Mouse (Mus musculus): ENCODE data around the gene Zcchc2.

Zcchc2 gene

GRCm38 (mm10) chr1:105988903-105989639, 1.1 kb upstream of the Zcchc2 start:
- no peak for DNase-seq (ENCODE audit: low spot score)

- no peak for DNase-seq (ENCODE audit: low spot score)
Measured at GRCm38 (mm10) chr1:105989640-105989984, 594 bp upstream of the Zcchc2 start.

- DNase-seq (ENCODE audit: low spot score): peak; percentile 54
Measured at GRCm38 (mm10) chr1:105990911-105991761, 930 bp downstream of the Zcchc2 start.

- no peak for DNase-seq (ENCODE audit: low spot score)
Measured at GRCm38 (mm10) chr1:105991931-105992837, 2.0 kb downstream of the Zcchc2 start.

GRCm38 (mm10) chr1:105993196-105993595, 3.0 kb downstream of the Zcchc2 start:
- no peak for DNase-seq (ENCODE audit: low spot score)

GRCm38 (mm10) chr1:105993601-105994209, 3.5 kb downstream of the Zcchc2 start:
- DNase-seq (ENCODE audit: low spot score): peak; percentile 80

- no peak for DNase-seq (ENCODE audit: low spot score)
Measured at GRCm38 (mm10) chr1:105995966-105996365, 5.8 kb downstream of the Zcchc2 start.

- DNase-seq (ENCODE audit: low spot score): no peak
Measured at GRCm38 (mm10) chr1:105997282-105997681, 7.1 kb downstream of the Zcchc2 start.

- DNase-seq (ENCODE audit: low spot score): no peak
Measured at GRCm38 (mm10) chr1:105999802-106000201, 9.6 kb downstream of the Zcchc2 start.

GRCm38 (mm10) chr1:106007581-106007980, 17.4 kb downstream of the Zcchc2 start:
- DNase-seq (ENCODE audit: low spot score): no peak

- DNase-seq (ENCODE audit: low spot score): no peak
Measured at GRCm38 (mm10) chr1:106011097-106011496, 20.9 kb downstream of the Zcchc2 start.

GRCm38 (mm10) chr1:106013759-106014158, 23.6 kb downstream of the Zcchc2 start:
- no peak for DNase-seq (ENCODE audit: low spot score)

GRCm38 (mm10) chr1:106016262-106016661, 26.1 kb downstream of the Zcchc2 start:
- no peak for DNase-seq (ENCODE audit: low spot score)

GRCm38 (mm10) chr1:106019854-106020253, 29.6 kb downstream of the Zcchc2 start:
- no peak for DNase-seq (ENCODE audit: low spot score)

- DNase-seq (ENCODE audit: low spot score): no peak
Measured at GRCm38 (mm10) chr1:106022998-106023397, 32.8 kb downstream of the Zcchc2 start.

GRCm38 (mm10) chr1:106024254-106024653, 34.0 kb downstream of the Zcchc2 start:
- DNase-seq (ENCODE audit: low spot score): no peak

GRCm38 (mm10) chr1:106024778-106025177, 34.6 kb downstream of the Zcchc2 start:
- no peak for DNase-seq (ENCODE audit: low spot score)

GRCm38 (mm10) chr1:106029769-106030168, 39.6 kb downstream of the Zcchc2 start:
- no peak for DNase-seq (ENCODE audit: low spot score)

GRCm38 (mm10) chr1:106030331-106030730, 40.1 kb downstream of the Zcchc2 start:
- DNase-seq (ENCODE audit: low spot score): no peak

GRCm38 (mm10) chr1:106030886-106031285, 40.7 kb downstream of the Zcchc2 start:
- no peak for DNase-seq (ENCODE audit: low spot score)

- no peak for DNase-seq (ENCODE audit: low spot score)
Measured at GRCm38 (mm10) chr1:106031908-106032307, 41.7 kb downstream of the Zcchc2 start.

- DNase-seq (ENCODE audit: low spot score): no peak
Measured at GRCm38 (mm10) chr1:106034776-106035175, 44.6 kb downstream of the Zcchc2 start.
